Mouse (Mus musculus): ENCODE results near the gene Wrap53.

DNA sequence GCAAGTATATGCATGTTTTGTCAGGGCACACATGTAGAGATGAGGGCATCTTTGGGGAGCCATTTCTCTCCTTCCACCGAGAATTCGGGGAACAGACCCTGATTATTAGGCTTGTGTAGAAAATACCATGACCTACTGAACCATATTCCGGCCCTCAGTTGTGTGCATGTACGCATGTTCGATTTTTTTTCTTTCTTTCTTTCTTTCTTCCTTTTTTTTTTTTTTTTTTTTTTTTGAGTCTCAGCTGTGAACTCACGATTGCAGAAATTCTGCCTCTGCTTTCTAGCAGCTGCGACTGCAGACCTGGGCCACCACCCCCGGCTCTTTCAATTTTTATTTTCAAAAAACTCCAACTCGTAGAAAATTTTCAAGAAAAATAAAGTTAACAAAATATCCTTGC lies 54.4 kb downstream of the Wrap53 start:
- TF ChIP-seq CTCF (IDR thresholded peaks at IDR 0.05; ENCODE audit: low read depth) (no peak), EP300 (IDR thresholded peaks at IDR 0.05; ENCODE audit: low read depth) (no peak)

All from heart, postnatal 0 days (tissue).